Mouse (Mus musculus) CH12.LX (cell line): Measurements from ENCODE around the gene Atxn7l3. TPM values are rescaled to one million over a fixed set of nuclear protein-coding genes. Genes with fewer than 3 reads are reported as not detected.

Source experiments
- DNase-seq: peaks from one replicate; pipeline ENCODE4 v3.0.0-alpha.2; 2013; ENCODE audit errors: extremely low read depth
- H3K27ac ChIP-seq: 2 replicates; pipeline ENCODE4 v1.5.1; 2012; ENCODE audit warnings: low read depth, mild to moderate bottlenecking, control low read depth, moderate library complexity; ENCODE audit not compliant: insufficient read depth
- H3K27me3 ChIP-seq: replicated peaks from 2 replicates; pipeline ENCODE3; 2012; ENCODE audit warnings: inconsistent platforms
- H3K36me3 ChIP-seq, 2 experiments: replicated peaks in 1 of 2; 2 replicates each; pipeline versions ENCODE3 to v1.6.1; 2012; ENCODE audit warnings: inconsistent platforms in 1 of 2, low read length in 1 of 2, mild to moderate bottlenecking in 1 of 2, mixed read lengths in 1 of 2, moderate library complexity in 1 of 2; ENCODE audit not compliant: control insufficient read depth in 1 of 2, insufficient read depth in 1 of 2
- H3K4me1 ChIP-seq, 2 experiments: 2 replicates each; pipeline ENCODE4 v1.6.1; 2012; ENCODE audit warnings: inconsistent platforms in 1 of 2, moderate library complexity in 1 of 2; ENCODE audit not compliant: insufficient read depth in 2 of 2, control insufficient read depth in 1 of 2
- H3K4me2 ChIP-seq: 2 replicates; pipeline ENCODE4 v1.6.1; 2012; ENCODE audit warnings: low read depth, mild to moderate bottlenecking, control low read depth; ENCODE audit not compliant: poor library complexity, insufficient read depth, severe bottlenecking
- H3K4me3 ChIP-seq, 3 experiments: fragments of 150-350 bp in 1 of 3; sonication (generic) in 1 of 3; replicated peaks in 1 of 3; 2 replicates each; pipeline versions ENCODE3 to v1.5.1; 2011 to 2012; ENCODE audit warnings: low read depth in 2 of 3, low read length in 2 of 3, mild to moderate bottlenecking in 2 of 3, moderate library complexity in 2 of 3, control low read depth in 1 of 3, improper control_type of control experiment in 1 of 3, inconsistent platforms in 1 of 3, mixed read lengths in 1 of 3; ENCODE audit not compliant: poor library complexity in 1 of 3
- H3K79me2 ChIP-seq: replicated peaks from 2 replicates; pipeline ENCODE4 v1.6.1; 2012; ENCODE audit warnings: mild to moderate bottlenecking, moderate library complexity; ENCODE audit not compliant: control insufficient read depth, poor library complexity, insufficient read depth, severe bottlenecking; ENCODE audit errors: extremely low read depth
- H3K9ac ChIP-seq: 2 replicates; pipeline ENCODE4 v1.6.1; 2012; ENCODE audit warnings: low read depth, mild to moderate bottlenecking, control low read depth, moderate library complexity; ENCODE audit not compliant: insufficient read depth
- H3K9me3 ChIP-seq: replicated peaks from 2 replicates; pipeline ENCODE3; 2012; ENCODE audit warnings: low read length, inconsistent platforms, mixed read lengths
- BHLHE40 ChIP-seq: IDR thresholded peaks from 2 replicates; pipeline ENCODE4 v1.6.1; 2011; ENCODE audit warnings: mild to moderate bottlenecking, low read depth, low read length, improper control_type of control experiment
- CHD1 ChIP-seq: IDR thresholded peaks from 2 replicates; pipeline ENCODE4 v1.6.1; 2012; ENCODE audit warnings: low read depth, low read length, improper control_type of control experiment, inconsistent platforms
- CHD2 ChIP-seq: IDR thresholded peaks from 2 replicates; pipeline ENCODE4 v1.6.1; 2011; ENCODE audit warnings: low read length, improper control_type of control experiment
- CTCF ChIP-seq, 2 experiments: IDR thresholded peaks in 1 of 2; conservative IDR thresholded peaks in 1 of 2; 2 replicates each; pipeline ENCODE4 v1.5.1; 2011 to 2012; ENCODE audit warnings: low read depth in 2 of 2, low read length in 2 of 2, improper control_type of control experiment in 1 of 2, inconsistent platforms in 1 of 2, mild to moderate bottlenecking in 1 of 2, moderate library complexity in 1 of 2
- EP300 ChIP-seq: IDR thresholded peaks from 2 replicates; pipeline ENCODE4 v1.6.1; 2011; ENCODE audit warnings: low read length, improper control_type of control experiment
- ETS1 ChIP-seq: conservative IDR thresholded peaks from 2 replicates; pipeline ENCODE4 v1.6.1; 2012; ENCODE audit warnings: low read depth, mild to moderate bottlenecking, inconsistent platforms, low read length, improper control_type of control experiment, moderate library complexity
- GABPA ChIP-seq: IDR thresholded peaks from 2 replicates; pipeline ENCODE4 v1.6.1; 2012; ENCODE audit warnings: low read depth, low read length, improper control_type of control experiment, inconsistent platforms; ENCODE audit not compliant: insufficient replicate concordance
- HCFC1 ChIP-seq: IDR thresholded peaks from 2 replicates; pipeline ENCODE4 v1.6.1; 2012; ENCODE audit warnings: low read depth, mild to moderate bottlenecking, inconsistent platforms, low read length, improper control_type of control experiment
- IRF4 ChIP-seq: IDR thresholded peaks from 2 replicates; pipeline ENCODE4 v1.6.1; 2014; ENCODE audit warnings: low read depth, mild to moderate bottlenecking, inconsistent platforms, low read length, improper control_type of control experiment
- JUND ChIP-seq: conservative IDR thresholded peaks from 2 replicates; pipeline ENCODE4 v1.6.1; 2011; ENCODE audit warnings: low read depth, low read length, improper control_type of control experiment
- KAT2A ChIP-seq: IDR thresholded peaks from 2 replicates; pipeline ENCODE4 v1.6.1; 2012; ENCODE audit warnings: low read length, improper control_type of control experiment, inconsistent platforms; ENCODE audit not compliant: insufficient replicate concordance
- MAX ChIP-seq: IDR thresholded peaks from 2 replicates; pipeline ENCODE4 v1.6.1; 2011; ENCODE audit warnings: low read length, improper control_type of control experiment
- MAZ ChIP-seq: IDR thresholded peaks from 2 replicates; pipeline ENCODE4 v1.6.1; 2012; ENCODE audit warnings: low read depth, mild to moderate bottlenecking, inconsistent platforms, low read length, improper control_type of control experiment, moderate library complexity
- MEF2A ChIP-seq: IDR thresholded peaks from 2 replicates; pipeline ENCODE4 v1.6.1; 2014; ENCODE audit warnings: low read depth, mild to moderate bottlenecking, inconsistent platforms, low read length, improper control_type of control experiment, borderline replicate concordance
- MXI1 ChIP-seq: IDR thresholded peaks from 2 replicates; pipeline ENCODE4 v1.6.1; 2011; ENCODE audit warnings: mild to moderate bottlenecking, low read depth, low read length, improper control_type of control experiment
- MYC ChIP-seq: IDR thresholded peaks from 2 replicates; pipeline ENCODE4 v1.6.1; 2011; ENCODE audit warnings: low read depth, mild to moderate bottlenecking, improper control_type of control experiment, low read length
- NELFE ChIP-seq: IDR thresholded peaks from 2 replicates; pipeline ENCODE4 v1.6.1; 2011; ENCODE audit warnings: low read depth, low read length, improper control_type of control experiment
- NRF1 ChIP-seq: IDR thresholded peaks from 2 replicates; pipeline ENCODE4 v1.6.1; 2014; ENCODE audit warnings: low read depth, mild to moderate bottlenecking, inconsistent platforms, low read length, improper control_type of control experiment, moderate library complexity
- POLR2A ChIP-seq: IDR thresholded peaks from 2 replicates; pipeline ENCODE4 v1.6.1; 2011; ENCODE audit warnings: low read depth, mild to moderate bottlenecking, improper control_type of control experiment, low read length
- RAD21 ChIP-seq: IDR thresholded peaks from 2 replicates; pipeline ENCODE4 v1.6.1; 2011; ENCODE audit warnings: low read depth, mild to moderate bottlenecking, low read length, improper control_type of control experiment, moderate library complexity
- RCOR1 ChIP-seq: conservative IDR thresholded peaks from 2 replicates; pipeline ENCODE4 v1.6.1; 2012; ENCODE audit warnings: low read depth, mild to moderate bottlenecking, inconsistent platforms, low read length, improper control_type of control experiment
- SIN3A ChIP-seq: IDR thresholded peaks from 2 replicates; pipeline ENCODE4 v1.6.1; 2012; ENCODE audit warnings: low read length, improper control_type of control experiment, inconsistent platforms
- SMC3 ChIP-seq: IDR thresholded peaks from 2 replicates; pipeline ENCODE4 v1.6.1; 2011; ENCODE audit warnings: low read depth, low read length, improper control_type of control experiment
- TCF12 ChIP-seq: IDR thresholded peaks from 2 replicates; pipeline ENCODE4 v1.6.1; 2014; ENCODE audit warnings: low read depth, mild to moderate bottlenecking, inconsistent platforms, low read length, improper control_type of control experiment
- UBTF ChIP-seq: IDR thresholded peaks from 2 replicates; pipeline ENCODE4 v1.6.1; 2012; ENCODE audit warnings: low read depth, mild to moderate bottlenecking, inconsistent platforms, low read length, improper control_type of control experiment, moderate library complexity
- USF1 ChIP-seq: IDR thresholded peaks from 2 replicates; pipeline ENCODE4 v1.6.1; 2014; ENCODE audit warnings: low read depth, mild to moderate bottlenecking, inconsistent platforms, low read length, improper control_type of control experiment
- USF2 ChIP-seq: conservative IDR thresholded peaks from 2 replicates; pipeline ENCODE4 v1.6.1; 2011; ENCODE audit warnings: low read depth, low read length, improper control_type of control experiment
- ZMIZ1 ChIP-seq: IDR thresholded peaks from 2 replicates; pipeline ENCODE4 v1.6.1; 2012; ENCODE audit warnings: low read depth, mild to moderate bottlenecking, inconsistent platforms, low read length, improper control_type of control experiment
- ZNF384 ChIP-seq: IDR thresholded peaks from 2 replicates; pipeline ENCODE4 v1.6.1; 2012; ENCODE audit warnings: low read depth, low read length, improper control_type of control experiment, inconsistent platforms
- dilution Hi-C: fragments of 300-500 bp; cut with MboI; formaldehyde crosslinking; loops from 2 replicates; pipeline ENCODE4 v1.14.3; 2020; ENCODE audit warnings: low sequenced_read_pairs; ENCODE audit not compliant: extremely low pct_unique_long_range_greater_than_20kb, extremely low pct_ligation_motif_present
- in situ Hi-C: fragments of 300-500 bp; cut with MboI; formaldehyde crosslinking; loops from 3 replicates; pipeline ENCODE4 v1.14.3; 2019; ENCODE audit warnings: low sequenced_read_pairs, low pct_ligation_motif_present, low pct_unique_long_range_greater_than_20kb, mixed read lengths
- polyA plus RNA-seq: library from polyadenylated mRNA; unstranded; fragments of >175 nt; gene quantifications from 2 replicates; pipeline ENCODE4 v1.2.1, GENCODE M21; 2012; ENCODE audit warnings: low read depth; ENCODE audit not compliant: insufficient read length
- total RNA-seq, 2 experiments: library from RNA; depleted of rRNA; stranded (reverse); fragments of 300-350 nt in 1 of 2; fragments of >200 nt in 1 of 2; gene quantifications; 2 replicates each; pipeline ENCODE4 v1.2.3; 2012 to 2014

The Atxn7l3 gene
- total and polyA plus RNA-seq, 3 experiments: 40.7 to 59.0 (median 46.6) TPM

GRCm38 (mm10) chr11:102319941-102320685, 23.7 kb upstream of the Atxn7l3 start:
- no peak for TF ChIP-seq MAX
- TF ChIP-seq EP300: no peak
- no peak for TF ChIP-seq RAD21
- no peak for TF ChIP-seq MYC
- no peak for TF ChIP-seq MEF2A
- no peak for TF ChIP-seq MXI1
- no peak for TF ChIP-seq JUND
- no peak for TF ChIP-seq USF2
- TF ChIP-seq RCOR1: no peak
- TF ChIP-seq BHLHE40: no peak
- TF ChIP-seq NELFE: 0 out of 2 replicates have a peak, but pooled peaks have one; percentile 42
- TF ChIP-seq MAZ: 0 out of 2 replicates have a peak, but pooled peaks have one; percentile 52
- peak; percentile 60; the same call in 1 of the 2 replicates for TF ChIP-seq ZNF384
- no peak for TF ChIP-seq TCF12
- TF ChIP-seq POLR2A: peak; percentile 39; the same call in 1 of the 2 replicates
- TF ChIP-seq ZMIZ1: peak; percentile 36; the same call in 1 of the 2 replicates
- TF ChIP-seq SMC3: no peak
- H3K4me1 ChIP-seq: peaks cover 3 to 10% of the 10 kb centered on the region in 2 experiments
- peak overlapping the region; percentile 93 for H3K9ac ChIP-seq
- DNase-seq: no peak
- dilution Hi-C loops: loop anchor here (25.0 kb wide), 1 partner anchor 92 kb away; the partner anchor contains the start of gene Slc25a39
- H3K4me3 ChIP-seq: peak overlapping the region in 1 of 3 experiments; percentile 20
- H3K79me2 ChIP-seq: peaks cover 29% of the 10 kb centered on the region
- peak overlapping the region; percentile 52; the same call in 1 of the 2 replicates for H3K4me2 ChIP-seq
- no peak overlapping the region for H3K27ac ChIP-seq
- H3K36me3 ChIP-seq: peaks cover 0 to 3% of the 10 kb centered on the region in 2 experiments
- in situ Hi-C loops: loop anchor here (5.0 kb wide), 2 partner anchors 37 to 87 kb away; partner anchors contain the start of gene Slc25a39
- peaks cover 17% of the 10 kb centered on the region for H3K27me3 ChIP-seq
- no peaks in the 10 kb centered on the region for H3K9me3 ChIP-seq

- Histone ChIP-seq H3K79me2 (peaks cover 36% of the 10 kb centered on the region), H3K9ac (peak within 1 kb of the TSS; percentile 93), H3K4me1 (peaks cover 6 to 17% of the 10 kb centered on the region in 2 experiments), H3K36me3 (peaks cover 4 to 9% of the 10 kb centered on the region in 2 experiments), H3K9me3 (no peaks in the 10 kb centered on the region), H3K4me2 (peak within 1 kb of the TSS; percentile 52), H3K27ac (peak within 1 kb of the TSS; percentile 67), H3K27me3 (peaks cover 17% of the 10 kb centered on the region), H3K4me3 (peak within 1 kb of the TSS; percentile 75 to 83 (median 79))
- DNase-seq: peak; percentile 67
- in situ Hi-C loops: no loop called here
- dilution Hi-C loops: loop anchor here (25.0 kb wide), 1 partner anchor 93 kb away; the partner anchor contains the start of gene Slc25a39
- TF ChIP-seq CHD1 (peak; percentile 49; the same call in 1 of the 2 replicates), KAT2A (no peak), SMC3 (0 out of 2 replicates have a peak, but pooled peaks have one; percentile 26), ETS1 (0 out of 2 replicates have a peak, but pooled peaks have one; percentile 21), HCFC1 (peak; percentile 46), UBTF (peak; percentile 99), NELFE (no peak), CTCF (conservative IDR thresholded peaks at IDR 0.05 in 1 of 2, IDR thresholded peaks at IDR 0.05 in 1 of 2; ENCODE audit: low read depth in 2 of 2, low read length in 2 of 2) (0 out of 4 replicates have a peak, but pooled peaks of 1 of the 2 experiments have one; percentile 13), IRF4 (no peak), MAX (peak; percentile 44; the same call in 1 of the 2 replicates), USF1 (no peak), GABPA (no peak), SIN3A (peak; percentile 85), CHD2 (0 out of 2 replicates have a peak, but pooled peaks have one; percentile 37), RAD21 (no peak), USF2 (no peak), RCOR1 (0 out of 2 replicates have a peak, but pooled peaks have one; percentile 46), MYC (0 out of 2 replicates have a peak, but pooled peaks have one; percentile 35), TCF12 (peak; percentile 62; the same call in 1 of the 2 replicates), NRF1 (peak; percentile 35; the same call in 1 of the 2 replicates)
Measured at GRCm38 (mm10) chr11:102319410-102319792, 23.0 kb upstream of the Atxn7l3 start, which contains the start of gene Ubtf. Gene Ubtf (minus strand): TSS chr11:102319742.
